Mouse (Mus musculus): ENCODE data around the gene Sf3b6. TPM values are rescaled to one million over a fixed set of nuclear protein-coding genes. Genes with fewer than 3 reads are reported as not detected.
"Not testable (repeated sequence)": the region's sequence is repeated elsewhere in the genome, so short reads cannot be mapped to it uniquely, and the experiment has no call there.

The Sf3b6 gene
- total RNA-seq (2014; fragmentation: Nextera tagmentation) = 172 and 266 TPM in 2 replicates
- 189 and 198 TPM in 2 replicates for total RNA-seq (2017)

GRCm38 (mm10) chr12:4817361-4818101, at the start of gene Sf3b6:
Gene Sf3b6, plus strand, starts transcription at chr12:4817544.
- ATAC-seq (replicated peaks; ENCODE audit: low FRiP score, low TSS enrichment, poor library complexity, severe bottlenecking) = peak; percentile 98

- ATAC-seq (replicated peaks; ENCODE audit: low FRiP score, low TSS enrichment, poor library complexity, severe bottlenecking) = peak; percentile 96
Observed at GRCm38 (mm10) chr12:4768492-4769332, 48.6 kb upstream of the Sf3b6 start, which contains the start of the genes Pfn4 and Fam228b. Gene Pfn4, plus strand, starts transcription at chr12:4769022. Gene Fam228b, minus strand, starts transcription at chr12:4769267.

- ATAC-seq (replicated peaks; ENCODE audit: low FRiP score, low TSS enrichment, poor library complexity, severe bottlenecking) = peak; percentile 34
Observed at GRCm38 (mm10) chr12:4769333-4769723, 48.0 kb upstream of the Sf3b6 start.

GRCm38 (mm10) chr12:4774895-4775587, 42.3 kb upstream of the Sf3b6 start:
- ATAC-seq (replicated peaks; ENCODE audit: low FRiP score, low TSS enrichment, poor library complexity, severe bottlenecking) = peak; percentile 97

- ATAC-seq (replicated peaks; ENCODE audit: low FRiP score, low TSS enrichment, poor library complexity, severe bottlenecking) = peak; percentile 55
Observed at GRCm38 (mm10) chr12:4775588-4775949, 41.8 kb upstream of the Sf3b6 start.

GRCm38 (mm10) chr12:4777734-4778133, 39.6 kb upstream of the Sf3b6 start:
- ATAC-seq (replicated peaks; ENCODE audit: low FRiP score, low TSS enrichment, poor library complexity, severe bottlenecking) = no peak

GRCm38 (mm10) chr12:4780245-4780644, 37.1 kb upstream of the Sf3b6 start:
- no peak for ATAC-seq (replicated peaks; ENCODE audit: low FRiP score, low TSS enrichment, poor library complexity, severe bottlenecking)

GRCm38 (mm10) chr12:4781270-4781669, 36.1 kb upstream of the Sf3b6 start:
- peak; percentile 87 for ATAC-seq (replicated peaks; ENCODE audit: low FRiP score, low TSS enrichment, poor library complexity, severe bottlenecking)

- not testable (repeated sequence) for ATAC-seq (replicated peaks; ENCODE audit: low FRiP score, low TSS enrichment, poor library complexity, severe bottlenecking)
Observed at GRCm38 (mm10) chr12:4781725-4782404, 35.5 kb upstream of the Sf3b6 start.

- no peak for ATAC-seq (replicated peaks; ENCODE audit: low FRiP score, low TSS enrichment, poor library complexity, severe bottlenecking)
Observed at GRCm38 (mm10) chr12:4783598-4783997, 33.7 kb upstream of the Sf3b6 start.

- no peak for ATAC-seq (replicated peaks; ENCODE audit: low FRiP score, low TSS enrichment, poor library complexity, severe bottlenecking)
Observed at GRCm38 (mm10) chr12:4784466-4784865, 32.9 kb upstream of the Sf3b6 start.

- not testable (repeated sequence) for ATAC-seq (replicated peaks; ENCODE audit: low FRiP score, low TSS enrichment, poor library complexity, severe bottlenecking)
Observed at GRCm38 (mm10) chr12:4788128-4788527, 29.2 kb upstream of the Sf3b6 start.

GRCm38 (mm10) chr12:4793718-4794117, 23.6 kb upstream of the Sf3b6 start:
- peak; percentile 81 for ATAC-seq (replicated peaks; ENCODE audit: low FRiP score, low TSS enrichment, poor library complexity, severe bottlenecking)

- ATAC-seq (replicated peaks; ENCODE audit: low FRiP score, low TSS enrichment, poor library complexity, severe bottlenecking) = not testable (repeated sequence)
Observed at GRCm38 (mm10) chr12:4797471-4797870, 19.9 kb upstream of the Sf3b6 start.

- no peak for ATAC-seq (replicated peaks; ENCODE audit: low FRiP score, low TSS enrichment, poor library complexity, severe bottlenecking)
Observed at GRCm38 (mm10) chr12:4811036-4811435, 6.3 kb upstream of the Sf3b6 start.

- ATAC-seq (replicated peaks; ENCODE audit: low FRiP score, low TSS enrichment, poor library complexity, severe bottlenecking) = no peak
Observed at GRCm38 (mm10) chr12:4811705-4812104, 5.6 kb upstream of the Sf3b6 start.

- no peak for ATAC-seq (replicated peaks; ENCODE audit: low FRiP score, low TSS enrichment, poor library complexity, severe bottlenecking)
Observed at GRCm38 (mm10) chr12:4813636-4814035, 3.7 kb upstream of the Sf3b6 start.

- peak; percentile 51 for ATAC-seq (replicated peaks; ENCODE audit: low FRiP score, low TSS enrichment, poor library complexity, severe bottlenecking)
Observed at GRCm38 (mm10) chr12:4816680-4817360, 524 bp upstream of the Sf3b6 start.

GRCm38 (mm10) chr12:4827256-4827655, 9.9 kb downstream of the Sf3b6 start:
- peak; percentile 63 for ATAC-seq (replicated peaks; ENCODE audit: low FRiP score, low TSS enrichment, poor library complexity, severe bottlenecking)

Measured in megakaryocyte-erythroid progenitor cell, adult 5-6 weeks (primary cell).